Mouse (Mus musculus) forebrain, embryonic 11.5 days (tissue): ENCODE measurements around the gene Gm28827. TPM values are rescaled to one million over a fixed set of nuclear protein-coding genes. Genes with fewer than 3 reads are reported as not detected.
"Not testable (repeated sequence)": the region's sequence is repeated elsewhere in the genome, so short reads cannot be mapped to it uniquely, and the experiment has no call there.

Experiments
- ATAC-seq: fragments of 200-750 bp; cut with Nextera tagmentation; replicated peaks from 2 replicates; pipeline ENCODE4 v1.8.0; 2017; ENCODE audit warnings: moderate TSS enrichment; ENCODE audit not compliant: low FRiP score
- DNase-seq: peaks from one replicate; pipeline ENCODE4 v3.0.0-alpha.2; 2017; ENCODE audit warnings: low spot score
- H3K27ac ChIP-seq: fragments of 300-500 bp; sonication (generic); 2 replicates; pipeline ENCODE4 v1.5.1; 2014; ENCODE audit warnings: low read depth, low read length
- H3K27me3 ChIP-seq: fragments of 300-500 bp; sonication (generic); 2 replicates; pipeline ENCODE4 v1.6.1; 2014; ENCODE audit warnings: mild to moderate bottlenecking, low read length, mixed read lengths; ENCODE audit not compliant: control insufficient read depth, insufficient read depth
- H3K36me3 ChIP-seq: fragments of 300-500 bp; sonication (generic); 2 replicates; pipeline ENCODE4 v1.6.1; 2014; ENCODE audit warnings: mild to moderate bottlenecking, low read length, moderate library complexity, mixed read lengths; ENCODE audit not compliant: control insufficient read depth, insufficient read depth
- H3K4me1 ChIP-seq: fragments of 300-500 bp; sonication (generic); replicated peaks from 2 replicates; pipeline ENCODE4 v1.6.1; 2014; ENCODE audit warnings: low read length, mixed read lengths; ENCODE audit not compliant: control insufficient read depth, insufficient read depth
- H3K4me2 ChIP-seq: fragments of 300-500 bp; sonication (generic); 2 replicates; pipeline ENCODE4 v1.6.1; 2014; ENCODE audit warnings: low read depth, mild to moderate bottlenecking, low read length, moderate library complexity, mixed read lengths; ENCODE audit not compliant: severe bottlenecking
- H3K4me3 ChIP-seq: fragments of 300-500 bp; sonication (generic); 2 replicates; pipeline ENCODE4 v1.5.1; 2014; ENCODE audit warnings: low read depth, low read length
- H3K9ac ChIP-seq: fragments of 300-500 bp; sonication (generic); 2 replicates; pipeline ENCODE4 v1.6.1; 2014; ENCODE audit warnings: low read length
- H3K9me3 ChIP-seq: fragments of 300-500 bp; sonication (generic); 2 replicates; pipeline ENCODE4 v1.6.1; 2016; ENCODE audit warnings: low read length, mixed read lengths; ENCODE audit not compliant: control insufficient read depth
- WGBS: fragments of 180-500 bp; shearing (Covaris S2); extraction: QIAGEN DNeasy Blood & Tissue Kit; methylation state at CpG from one replicate; pipeline ENCODE4 v1.1.7; 2014; 5-methylcytosine and 5-hydroxymethylcytosine counted together
- polyA plus RNA-seq: library from polyadenylated mRNA; unstranded; fragments of >200 nt; fragmentation: Nextera tagmentation; extraction: Ambion mirVana; gene quantifications from 2 replicates; pipeline ENCODE4 v1.2.1, GENCODE M21; 2014

Gene Gm28827
- not detected in 2 replicates for polyA plus RNA-seq

DNA sequence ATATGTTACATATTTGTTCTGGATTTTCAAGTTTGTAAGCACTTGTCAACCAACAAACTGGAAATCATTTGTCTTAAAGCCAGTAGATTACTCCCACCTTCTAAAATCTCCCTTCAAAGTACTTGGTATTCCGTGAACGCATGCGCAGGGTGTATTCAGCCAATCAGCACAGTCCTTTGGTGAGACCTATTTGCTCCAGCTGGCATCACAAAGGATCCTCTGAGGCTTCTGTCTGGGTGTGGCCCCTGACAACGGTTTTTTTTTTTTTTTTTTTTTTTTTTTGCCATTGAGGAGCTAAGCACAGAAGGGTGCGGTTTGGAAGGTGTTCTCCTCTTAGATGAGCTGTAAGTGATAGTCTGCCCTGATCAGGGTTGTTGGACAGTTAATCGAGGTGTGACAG is at the start of gene Gm28827:
Gene Gm28827, plus strand, starts transcription at position 301 of the 400 bp plus-strand sequence.
- not testable (repeated sequence) for DNase-seq, H3K9ac ChIP-seq, H3K4me3 ChIP-seq, H3K36me3 ChIP-seq, H3K4me1 ChIP-seq, H3K27ac ChIP-seq, H3K27me3 ChIP-seq, H3K9me3 ChIP-seq, H3K4me2 ChIP-seq, ATAC-seq
- WGBS = no CpG with 5 or more reads among the region's 6 CpGs
